Mouse (Mus musculus): ENCODE measurements around the gene Tubgcp4. TPM values are rescaled to one million over a fixed set of nuclear protein-coding genes. Genes with fewer than 3 reads are reported as not detected.

The Tubgcp4 gene
- polyA plus RNA-seq, 1 experiment from 2014 or later, result 50.3 TPM

DNA sequence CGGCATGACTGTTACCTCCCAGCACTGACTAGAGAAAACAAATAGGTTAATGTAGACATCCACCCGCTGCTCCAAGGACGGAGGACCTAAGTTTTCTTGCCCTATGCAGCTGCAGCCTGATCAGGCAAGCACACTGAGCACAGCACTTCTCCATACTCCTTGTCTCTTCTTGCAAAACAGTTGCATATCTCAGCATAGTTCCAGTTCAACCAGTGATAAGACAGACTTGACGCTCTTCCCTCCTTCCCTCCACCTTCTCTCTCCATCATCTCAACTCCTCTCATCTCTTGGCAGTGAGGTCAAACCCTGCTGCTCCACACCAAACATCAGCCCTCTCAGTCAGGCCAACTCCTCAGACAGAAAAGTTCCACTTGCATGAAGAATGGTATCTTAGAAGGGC, 57.7 kb downstream of the Tubgcp4 start:
- Histone ChIP-seq H3K4me3 (replicated peaks; ENCODE audit: low read length) (no peak overlapping the region), H3K9me3 (replicated peaks; ENCODE audit: control insufficient read depth, low read length) (no peaks in the 10 kb centered on the region), H3K9ac (ENCODE audit: low read length) (no peak overlapping the region), H3K27ac (ENCODE audit: low read length) (no peak overlapping the region), H3K4me1 (ENCODE audit: control insufficient read depth, insufficient read depth, low read length) (no peaks in the 10 kb centered on the region), H3K27me3 (ENCODE audit: control insufficient read depth, insufficient read depth, low read length) (no peaks in the 10 kb centered on the region), H3K36me3 (ENCODE audit: control insufficient read depth, insufficient read depth, low read length) (peaks cover 13% of the 10 kb centered on the region; the same call in 1 of the 2 replicates), H3K4me2 (ENCODE audit: low read depth, low read length) (no peak overlapping the region)
- no peak for ATAC-seq (ENCODE audit: insufficient read depth, low FRiP score)
- WGBS, result 87% methylated on average over 4 of the region's 4 CpGs

DNA sequence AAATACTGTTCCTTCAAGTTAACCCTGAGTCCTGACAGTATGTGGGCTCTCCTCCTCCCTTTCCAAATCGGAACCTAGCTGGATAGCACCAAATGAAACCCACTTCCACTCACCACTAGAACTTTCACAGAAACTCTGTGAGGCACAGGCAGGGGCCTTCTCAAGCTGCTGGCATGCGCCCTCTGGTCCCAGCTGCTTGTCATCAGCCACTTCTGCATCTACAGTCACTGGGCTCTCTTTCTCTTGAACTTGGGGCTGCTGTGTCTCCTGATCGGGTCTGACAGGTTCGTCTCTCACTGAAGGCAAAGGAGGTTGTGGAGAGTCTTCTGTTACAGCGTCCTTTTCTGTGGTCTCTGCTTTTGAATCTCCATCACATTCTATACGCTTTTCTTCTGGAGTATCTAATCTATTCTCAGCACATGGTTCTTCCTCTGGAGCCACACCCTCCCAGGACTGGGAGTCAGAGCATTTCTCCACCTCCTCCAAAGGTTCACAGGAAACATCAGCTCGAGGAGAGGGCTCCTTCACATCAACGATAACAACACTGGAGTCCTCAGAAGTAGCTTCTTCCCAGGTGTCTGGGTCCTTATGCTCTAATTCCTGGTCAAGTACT, 65.1 kb downstream of the Tubgcp4 start:
- Histone ChIP-seq H3K4me3 (replicated peaks; ENCODE audit: low read length) (no peak overlapping the region), H3K27me3 (ENCODE audit: control insufficient read depth, insufficient read depth, low read length) (no peaks in the 10 kb centered on the region), H3K9me3 (replicated peaks; ENCODE audit: control insufficient read depth, low read length) (no peaks in the 10 kb centered on the region), H3K27ac (ENCODE audit: low read length) (no peak overlapping the region), H3K9ac (ENCODE audit: low read length) (no peak overlapping the region), H3K36me3 (ENCODE audit: control insufficient read depth, insufficient read depth, low read length) (peaks cover 14% of the 10 kb centered on the region; the same call in 1 of the 2 replicates), H3K4me1 (ENCODE audit: control insufficient read depth, insufficient read depth, low read length) (no peaks in the 10 kb centered on the region), H3K4me2 (ENCODE audit: low read depth, low read length) (no peak overlapping the region)
- ATAC-seq (ENCODE audit: insufficient read depth, low FRiP score), result no peak
- WGBS, result 83% methylated on average over 8 of the region's 8 CpGs

DNA sequence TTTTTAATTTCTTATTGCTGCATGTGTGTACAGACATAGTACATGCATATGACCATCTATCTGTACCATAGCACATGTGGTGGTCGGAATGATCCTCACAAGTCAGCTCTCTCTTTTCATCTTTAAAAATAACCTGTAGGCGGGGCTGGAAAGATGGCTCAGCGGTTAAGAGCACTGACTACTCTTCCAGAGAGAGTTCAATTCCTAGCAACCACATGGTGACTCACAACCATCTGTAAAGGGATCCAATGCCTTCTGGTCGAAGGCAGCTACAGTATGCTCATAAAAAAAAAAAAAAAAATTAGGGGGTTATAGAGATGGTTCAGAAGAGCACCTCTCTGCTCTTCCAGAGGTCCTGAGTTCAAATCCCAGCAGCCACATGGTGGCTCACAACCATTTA, 69.0 kb downstream of the Tubgcp4 start:
- H3K27ac ChIP-seq (ENCODE audit: low read length), result no peak overlapping the region
- no peaks in the 10 kb centered on the region for H3K4me1 ChIP-seq (ENCODE audit: control insufficient read depth, insufficient read depth, low read length)
- no peak for ATAC-seq (ENCODE audit: insufficient read depth, low FRiP score)
- no peak overlapping the region for H3K4me2 ChIP-seq (ENCODE audit: low read depth, low read length)
- no peaks in the 10 kb centered on the region for H3K27me3 ChIP-seq (ENCODE audit: control insufficient read depth, insufficient read depth, low read length)
- no peaks in the 10 kb centered on the region for H3K9me3 ChIP-seq (replicated peaks; ENCODE audit: control insufficient read depth, low read length)
- no peak overlapping the region for H3K4me3 ChIP-seq (replicated peaks; ENCODE audit: low read length)
- 88% methylated on average over 4 of the region's 4 CpGs for WGBS
- peaks cover 14% of the 10 kb centered on the region; the same call in 1 of the 2 replicates for H3K36me3 ChIP-seq (ENCODE audit: control insufficient read depth, insufficient read depth, low read length)
- H3K9ac ChIP-seq (ENCODE audit: low read length), result no peak overlapping the region

DNA sequence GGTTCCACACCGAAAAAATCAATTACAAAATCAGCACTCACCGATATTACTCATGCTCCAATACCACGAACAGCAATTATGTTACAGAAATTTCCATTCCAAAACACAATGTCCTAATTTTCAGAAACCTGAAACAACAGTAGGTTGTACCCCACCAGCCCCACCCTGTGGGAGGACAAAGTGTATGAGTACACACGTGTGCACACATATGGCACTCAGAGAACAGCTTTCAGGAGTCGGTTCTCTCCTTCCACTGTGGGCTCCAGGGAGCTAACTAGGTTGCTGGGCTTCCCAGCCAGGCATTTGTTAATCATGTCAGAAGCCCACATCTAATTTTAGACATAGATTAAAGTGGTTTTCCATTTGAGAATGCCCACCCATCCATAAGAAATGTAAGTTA, 73.6 kb downstream of the Tubgcp4 start:
- ATAC-seq (ENCODE audit: insufficient read depth, low FRiP score), result no peak
- H3K4me2 ChIP-seq (ENCODE audit: low read depth, low read length), result no peak overlapping the region
- WGBS, result 92% methylated on average over 5 of the region's 5 CpGs
- no peak overlapping the region for H3K27ac ChIP-seq (ENCODE audit: low read length)
- H3K9ac ChIP-seq (ENCODE audit: low read length), result no peak overlapping the region
- no peaks in the 10 kb centered on the region for H3K9me3 ChIP-seq (replicated peaks; ENCODE audit: control insufficient read depth, low read length)
- peaks cover 19% of the 10 kb centered on the region; the same call in 1 of the 2 replicates for H3K36me3 ChIP-seq (ENCODE audit: control insufficient read depth, insufficient read depth, low read length)
- no peaks in the 10 kb centered on the region for H3K4me1 ChIP-seq (ENCODE audit: control insufficient read depth, insufficient read depth, low read length)
- H3K27me3 ChIP-seq (ENCODE audit: control insufficient read depth, insufficient read depth, low read length), result no peaks in the 10 kb centered on the region
- no peak overlapping the region for H3K4me3 ChIP-seq (replicated peaks; ENCODE audit: low read length)

Other genes with a start within 250 kb of the Tubgcp4 start
- gene Ubr1, start 199.9 kb upstream of the Tubgcp4 start, polyA plus RNA-seq (2015; fragmentation: Nextera tagmentation; extraction: Ambion mirVana), result 21.3 and 21.5 TPM in 2 replicates
- gene Tmem62, start 193.6 kb upstream of the Tubgcp4 start, polyA plus RNA-seq (2015; fragmentation: Nextera tagmentation; extraction: Ambion mirVana), result 4.7 and 4.8 TPM in 2 replicates
- gene Ccndbp1, start 162.3 kb upstream of the Tubgcp4 start, polyA plus RNA-seq (2015; fragmentation: Nextera tagmentation; extraction: Ambion mirVana), result 37.1 and 39.1 TPM in 2 replicates
- 6.5 and 8.0 TPM in 2 replicates for gene Epb42, start 133.6 kb upstream of the Tubgcp4 start, polyA plus RNA-seq (2015; fragmentation: Nextera tagmentation; extraction: Ambion mirVana)
- 1.5 and 2.7 TPM in 2 replicates for gene Tgm5, start 84.8 kb upstream of the Tubgcp4 start, polyA plus RNA-seq (2015; fragmentation: Nextera tagmentation; extraction: Ambion mirVana)
- gene Tgm7, start 60.9 kb upstream of the Tubgcp4 start, polyA plus RNA-seq (2015; fragmentation: Nextera tagmentation; extraction: Ambion mirVana), result 0.14 TPM in 2 replicates
- 18.4 and 19.2 TPM in 2 replicates for gene Adal, start 30.2 kb upstream of the Tubgcp4 start, polyA plus RNA-seq (2015; fragmentation: Nextera tagmentation; extraction: Ambion mirVana)
- gene Lcmt2, start 30.0 kb upstream of the Tubgcp4 start, polyA plus RNA-seq (2015; fragmentation: Nextera tagmentation; extraction: Ambion mirVana), result 19.2 and 20.3 TPM in 2 replicates
- 8.8 and 9.6 TPM in 2 replicates for gene Zscan29, start 471 bp downstream of the Tubgcp4 start, polyA plus RNA-seq (2015; fragmentation: Nextera tagmentation; extraction: Ambion mirVana)
- gene Trp53bp1, start 100.8 kb downstream of the Tubgcp4 start, polyA plus RNA-seq (2015; fragmentation: Nextera tagmentation; extraction: Ambion mirVana), result 50.0 and 55.5 TPM in 2 replicates
- 3.2 and 3.5 TPM in 2 replicates for gene Map1a, start 118.9 kb downstream of the Tubgcp4 start, polyA plus RNA-seq (2015; fragmentation: Nextera tagmentation; extraction: Ambion mirVana)
- 19.3 and 21.2 TPM in 2 replicates for gene Ppip5k1, start 184.7 kb downstream of the Tubgcp4 start, polyA plus RNA-seq (2015; fragmentation: Nextera tagmentation; extraction: Ambion mirVana)
- gene Ckmt1, start 187.1 kb downstream of the Tubgcp4 start, polyA plus RNA-seq (2015; fragmentation: Nextera tagmentation; extraction: Ambion mirVana), result 260 and 360 TPM in 2 replicates
- not detected in 2 replicates for gene Strc, start 216.5 kb downstream of the Tubgcp4 start, polyA plus RNA-seq (2015; fragmentation: Nextera tagmentation; extraction: Ambion mirVana)
- 880 and 909 TPM in 2 replicates for gene Pdia3, start 243.1 kb downstream of the Tubgcp4 start, polyA plus RNA-seq (2015; fragmentation: Nextera tagmentation; extraction: Ambion mirVana)
- 1.3 and 1.6 TPM in 2 replicates for gene Catsper2, start 243.1 kb downstream of the Tubgcp4 start, polyA plus RNA-seq (2015; fragmentation: Nextera tagmentation; extraction: Ambion mirVana)

Measured in stomach, embryonic 16.5 days (tissue).